Mouse (Mus musculus) embryonic fibroblast, embryonic 13.5 days (primary cell): Measurements from ENCODE around the gene Kcne3.

Experiments used
- CTCF ChIP-seq: IDR thresholded peaks from 2 replicates; pipeline ENCODE4 v1.5.1; 2011; ENCODE audit warnings: mild to moderate bottlenecking, control low read depth, low read length, moderate library complexity, borderline replicate concordance; ENCODE audit not compliant: insufficient read depth
- POLR2A ChIP-seq: IDR thresholded peaks from 2 replicates; pipeline ENCODE4 v1.6.1; 2011; ENCODE audit warnings: low read depth, mild to moderate bottlenecking, control low read depth, low read length, moderate library complexity

DNA sequence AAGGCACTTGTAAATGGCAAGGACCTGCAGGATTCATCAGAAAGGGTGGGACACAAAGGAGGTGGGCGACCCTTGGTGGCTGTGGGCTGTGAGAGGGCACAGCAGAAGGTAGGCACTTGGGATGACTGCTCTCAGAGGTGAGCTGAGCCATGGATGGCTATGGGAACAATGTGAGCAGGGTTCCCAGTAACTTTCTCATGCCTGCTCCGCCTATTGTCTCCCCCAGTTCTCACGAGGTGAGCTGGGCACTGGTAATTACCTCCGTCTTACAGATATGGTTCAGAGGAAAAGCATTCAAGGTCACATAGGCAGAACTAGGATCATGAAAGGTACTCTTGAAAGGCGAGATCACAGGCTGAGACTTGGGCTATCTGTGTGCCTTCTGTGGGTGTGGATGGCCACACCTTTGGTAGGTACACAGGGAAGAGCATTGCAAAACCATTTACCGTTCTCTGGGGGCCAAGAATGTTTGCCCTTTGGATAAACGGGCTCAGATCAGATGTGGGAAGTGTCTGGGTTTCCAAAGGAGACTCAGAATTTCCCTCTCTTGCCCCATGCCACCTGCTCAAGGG lies 3.6 kb downstream of the Kcne3 start:
- no peak for TF ChIP-seq CTCF
- no peak for TF ChIP-seq POLR2A
